Mouse (Mus musculus): ENCODE measurements around the gene Hnf1a. TPM values are rescaled to one million over a fixed set of nuclear protein-coding genes. Genes with fewer than 3 reads are reported as not detected.

Gene Hnf1a
- total RNA-seq, 2 experiments from 2014 or later: not detected

Other genes with a start within 250 kb of the Hnf1a start
- gene Ankrd13a, start 196.4 kb downstream of the Hnf1a start, total RNA-seq (2015): 264 and 290 TPM in 2 replicates
- gene Ankrd13a, start 196.4 kb downstream of the Hnf1a start, total RNA-seq (2017): 298 and 323 TPM in 2 replicates
- gene Git2, start 195.6 kb downstream of the Hnf1a start, total RNA-seq (2015): 84.7 and 88.9 TPM in 2 replicates
- gene Git2, start 195.6 kb downstream of the Hnf1a start, total RNA-seq (2017): 73.6 and 81.1 TPM in 2 replicates
- 61.6 and 65.6 TPM in 2 replicates for gene 1500011B03Rik, start 147.6 kb downstream of the Hnf1a start, total RNA-seq (2015)
- gene 1500011B03Rik, start 147.6 kb downstream of the Hnf1a start, total RNA-seq (2017): 35.0 and 36.2 TPM in 2 replicates
- gene 4930519G04Rik, start 117.4 kb downstream of the Hnf1a start, total RNA-seq (2015): 0.07 and 0.17 TPM in 2 replicates
- 0.08 TPM in 1 of 2 replicates, not detected in the other for gene 4930519G04Rik, start 117.4 kb downstream of the Hnf1a start, total RNA-seq (2017)
- not detected in 2 replicates for gene Gm9936, start 112.4 kb downstream of the Hnf1a start, total RNA-seq (2015)
- not detected in 2 replicates for gene Gm9936, start 112.4 kb downstream of the Hnf1a start, total RNA-seq (2017)
- 2.9 and 10.3 TPM in 2 replicates for gene Oasl2, start 74.2 kb downstream of the Hnf1a start, total RNA-seq (2015)
- 2.5 and 5.6 TPM in 2 replicates for gene Oasl2, start 74.2 kb downstream of the Hnf1a start, total RNA-seq (2017)
- gene Oasl1, start 47.9 kb downstream of the Hnf1a start, total RNA-seq (2015): 0.68 and 4.9 TPM in 2 replicates
- gene Oasl1, start 47.9 kb downstream of the Hnf1a start, total RNA-seq (2017): 1.1 and 1.4 TPM in 2 replicates
- 7.0 and 13.3 TPM in 2 replicates for gene 2210016L21Rik, start 28.9 kb downstream of the Hnf1a start, total RNA-seq (2015)
- 12.7 and 13.6 TPM in 2 replicates for gene 2210016L21Rik, start 28.9 kb downstream of the Hnf1a start, total RNA-seq (2017)
- gene Sppl3, start 40.0 kb upstream of the Hnf1a start, total RNA-seq (2015): 32.0 and 40.2 TPM in 2 replicates
- 23.4 and 28.6 TPM in 2 replicates for gene Sppl3, start 40.0 kb upstream of the Hnf1a start, total RNA-seq (2017)
- gene Gm10401, start 127.2 kb upstream of the Hnf1a start, total RNA-seq (2015): not detected in 2 replicates
- gene Gm10401, start 127.2 kb upstream of the Hnf1a start, total RNA-seq (2017): not detected in 2 replicates
- 27.8 and 28.8 TPM in 2 replicates for gene Acads, start 148.3 kb upstream of the Hnf1a start, total RNA-seq (2015)
- 22.3 and 34.1 TPM in 2 replicates for gene Acads, start 148.3 kb upstream of the Hnf1a start, total RNA-seq (2017)
- 4.1 and 7.2 TPM in 2 replicates for gene Unc119b, start 163.9 kb upstream of the Hnf1a start, total RNA-seq (2015)
- gene Unc119b, start 163.9 kb upstream of the Hnf1a start, total RNA-seq (2017): 9.6 and 11.2 TPM in 2 replicates
- 242 and 279 TPM in 2 replicates for gene Mlec, start 187.1 kb upstream of the Hnf1a start, total RNA-seq (2015)
- gene Mlec, start 187.1 kb upstream of the Hnf1a start, total RNA-seq (2017): 276 and 305 TPM in 2 replicates
- gene Cabp1, start 223.3 kb upstream of the Hnf1a start, total RNA-seq (2015): not detected in 2 replicates
- gene Cabp1, start 223.3 kb upstream of the Hnf1a start, total RNA-seq (2017): not detected in 2 replicates